Mouse (Mus musculus) frontal cortex, adult (tissue): ENCODE results near the gene Arf4.
"Not testable (repeated sequence)": the region's sequence is repeated elsewhere in the genome, so short reads cannot be mapped to it uniquely, and the experiment has no call there.

Experiments
- ATAC-seq: cut with Nextera tagmentation; 2 replicates; pipeline ENCODE4 v1.9.2; 2017; ENCODE audit warnings: mild to moderate bottlenecking, moderate library complexity, mixed read lengths; ENCODE audit not compliant: low TSS enrichment

Gene Arf4

GRCm38 (mm10) chr14:26662488-26662887 is 24.6 kb downstream of the Arf4 start:
- no peak for ATAC-seq

GRCm38 (mm10) chr14:26663851-26664250 is 26.0 kb downstream of the Arf4 start:
- no peak for ATAC-seq

GRCm38 (mm10) chr14:26667991-26668370 is 30.1 kb downstream of the Arf4 start:
- no peak for ATAC-seq

- ATAC-seq: peak; percentile 72
Measured at GRCm38 (mm10) chr14:26668371-26669291, 30.8 kb downstream of the Arf4 start.

GRCm38 (mm10) chr14:26669292-26670073 is 31.6 kb downstream of the Arf4 start, which contains the start of gene Pde12:
Pde12 (minus strand) TSS chr14:26669883.
- ATAC-seq: peak; percentile 94

GRCm38 (mm10) chr14:26670964-26671363 is 33.1 kb downstream of the Arf4 start:
- ATAC-seq: no peak

GRCm38 (mm10) chr14:26671870-26672615 is 34.2 kb downstream of the Arf4 start:
- not testable (repeated sequence) for ATAC-seq

GRCm38 (mm10) chr14:26674476-26675169 is 36.7 kb downstream of the Arf4 start:
- ATAC-seq: not testable (repeated sequence)

GRCm38 (mm10) chr14:26675371-26675770 is 37.5 kb downstream of the Arf4 start:
- ATAC-seq: no peak

GRCm38 (mm10) chr14:26675791-26676190 is 37.9 kb downstream of the Arf4 start:
- ATAC-seq: no peak

- no peak for ATAC-seq
Measured at GRCm38 (mm10) chr14:26690727-26691126, 52.9 kb downstream of the Arf4 start.

GRCm38 (mm10) chr14:26691363-26691762 is 53.5 kb downstream of the Arf4 start:
- ATAC-seq: no peak

- no peak for ATAC-seq
Measured at GRCm38 (mm10) chr14:26692974-26693373, 55.1 kb downstream of the Arf4 start, which contains the start of gene Dnah12. Dnah12 (plus strand) TSS chr14:26693274.

GRCm38 (mm10) chr14:26697912-26698311 is 60.0 kb downstream of the Arf4 start:
- no peak for ATAC-seq

- ATAC-seq: not testable (repeated sequence)
Measured at GRCm38 (mm10) chr14:26705246-26705645, 67.4 kb downstream of the Arf4 start.
